Mouse (Mus musculus) forebrain, embryonic 11.5 days (tissue): ENCODE results near the gene Cdh23. TPM values are rescaled to one million over a fixed set of nuclear protein-coding genes. Genes with fewer than 3 reads are reported as not detected.
A peak's percentile ranks its signal among the peaks of the same experiment; 100 is the strongest.

Experiments
- ATAC-seq: fragments of 200-750 bp; cut with Nextera tagmentation; replicated peaks from 2 replicates; pipeline ENCODE4 v1.8.0; 2017; ENCODE audit warnings: moderate TSS enrichment; ENCODE audit not compliant: low FRiP score
- DNase-seq: peaks from one replicate; pipeline ENCODE4 v3.0.0-alpha.2; 2017; ENCODE audit warnings: low spot score
- H3K27ac ChIP-seq: fragments of 300-500 bp; sonication (generic); 2 replicates; pipeline ENCODE4 v1.5.1; 2014; ENCODE audit warnings: low read depth, low read length
- H3K27me3 ChIP-seq: fragments of 300-500 bp; sonication (generic); 2 replicates; pipeline ENCODE4 v1.6.1; 2014; ENCODE audit warnings: mild to moderate bottlenecking, low read length, mixed read lengths; ENCODE audit not compliant: control insufficient read depth, insufficient read depth
- H3K36me3 ChIP-seq: fragments of 300-500 bp; sonication (generic); 2 replicates; pipeline ENCODE4 v1.6.1; 2014; ENCODE audit warnings: mild to moderate bottlenecking, low read length, moderate library complexity, mixed read lengths; ENCODE audit not compliant: control insufficient read depth, insufficient read depth
- H3K4me1 ChIP-seq: fragments of 300-500 bp; sonication (generic); replicated peaks from 2 replicates; pipeline ENCODE4 v1.6.1; 2014; ENCODE audit warnings: low read length, mixed read lengths; ENCODE audit not compliant: control insufficient read depth, insufficient read depth
- H3K4me2 ChIP-seq: fragments of 300-500 bp; sonication (generic); 2 replicates; pipeline ENCODE4 v1.6.1; 2014; ENCODE audit warnings: low read depth, mild to moderate bottlenecking, low read length, moderate library complexity, mixed read lengths; ENCODE audit not compliant: severe bottlenecking
- H3K4me3 ChIP-seq: fragments of 300-500 bp; sonication (generic); 2 replicates; pipeline ENCODE4 v1.5.1; 2014; ENCODE audit warnings: low read depth, low read length
- H3K9ac ChIP-seq: fragments of 300-500 bp; sonication (generic); 2 replicates; pipeline ENCODE4 v1.6.1; 2014; ENCODE audit warnings: low read length
- H3K9me3 ChIP-seq: fragments of 300-500 bp; sonication (generic); 2 replicates; pipeline ENCODE4 v1.6.1; 2016; ENCODE audit warnings: low read length, mixed read lengths; ENCODE audit not compliant: control insufficient read depth
- WGBS: fragments of 180-500 bp; shearing (Covaris S2); extraction: QIAGEN DNeasy Blood & Tissue Kit; methylation state at CpG from one replicate; pipeline ENCODE4 v1.1.7; 2014; 5-methylcytosine and 5-hydroxymethylcytosine counted together
- polyA plus RNA-seq: library from polyadenylated mRNA; unstranded; fragments of >200 nt; fragmentation: Nextera tagmentation; extraction: Ambion mirVana; gene quantifications from 2 replicates; pipeline ENCODE4 v1.2.1, GENCODE M21; 2014

Gene Cdh23
- polyA plus RNA-seq, 1 experiment from 2014 or later = 0.36 TPM

DNA sequence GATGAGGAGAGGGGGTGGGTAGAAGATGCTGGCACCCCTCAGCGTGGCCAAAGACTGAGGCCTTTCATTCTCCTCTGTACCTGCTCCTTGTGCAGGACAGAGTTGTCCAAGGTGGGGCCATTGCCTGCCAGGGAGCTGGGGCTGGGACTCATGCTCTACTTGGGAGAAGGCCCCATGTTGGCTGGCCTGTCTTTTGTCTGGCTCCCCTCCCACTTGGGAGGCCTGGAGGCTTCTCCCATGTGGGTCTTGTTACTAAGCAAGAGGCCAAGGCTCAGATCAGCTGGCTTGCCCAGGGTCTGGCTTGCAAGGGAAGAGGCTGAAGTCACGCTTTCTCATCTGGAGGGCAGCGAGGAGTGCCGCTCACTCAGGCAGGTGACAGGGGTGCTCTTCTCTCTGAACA is 338.8 kb downstream of the Cdh23 start:
- DNase-seq (no peak), ATAC-seq (no peak)
- H3K36me3 ChIP-seq = no peaks in the 10 kb centered on the region
- no peaks in the 10 kb centered on the region for H3K9me3 ChIP-seq
- no peak overlapping the region for H3K4me2 ChIP-seq
- no peak overlapping the region for H3K4me3 ChIP-seq
- H3K27me3 ChIP-seq = no peaks in the 10 kb centered on the region
- no peaks in the 10 kb centered on the region for H3K4me1 ChIP-seq
- no peak overlapping the region for H3K27ac ChIP-seq
- H3K9ac ChIP-seq = no peak overlapping the region
- 83% methylated on average over 4 of the region's 4 CpGs for WGBS

DNA sequence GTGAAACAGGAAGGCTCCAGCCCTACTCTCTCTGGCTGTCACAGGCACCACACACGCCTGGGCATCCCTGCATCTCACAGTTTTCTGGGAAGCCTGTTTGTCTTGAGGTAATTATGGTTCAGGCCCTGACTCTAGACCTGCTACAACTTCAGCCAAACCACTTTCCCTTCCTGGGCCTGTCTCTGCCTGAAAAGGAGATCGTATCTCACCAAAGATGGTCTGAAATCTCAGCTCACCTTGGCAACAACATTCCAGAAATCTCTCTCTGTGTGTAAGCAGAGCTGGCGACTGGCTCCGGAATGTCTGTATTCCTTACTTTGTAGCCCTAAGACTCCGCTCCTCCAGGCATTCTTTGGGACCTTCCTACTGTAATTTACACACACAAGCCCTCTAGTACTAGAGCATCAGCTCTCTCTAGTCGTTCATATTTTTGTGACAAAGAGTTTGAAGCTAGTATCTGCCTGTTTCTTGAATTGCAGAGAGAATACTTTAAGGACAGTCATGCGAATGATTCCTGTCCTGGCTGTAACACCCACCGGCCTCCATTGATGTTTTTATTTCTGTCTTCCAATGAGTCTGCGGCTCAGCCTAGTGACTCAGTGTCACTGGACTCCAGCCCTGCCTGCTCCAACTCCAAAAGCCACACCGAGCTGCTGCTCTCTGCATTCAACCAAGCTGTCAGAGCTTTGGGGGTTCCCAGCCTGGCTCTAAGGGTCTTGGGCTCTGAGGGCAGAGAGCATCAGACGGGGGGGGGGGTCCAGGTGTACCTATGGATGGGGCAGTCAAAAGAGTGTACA is 341.2 kb downstream of the Cdh23 start:
- WGBS = 80% methylated on average over 11 of the region's 11 CpGs
- no peak for ATAC-seq
- no peak overlapping the region for H3K9ac ChIP-seq

GRCm38 (mm10) chr10:60354003-60354325 is 342.3 kb downstream of the Cdh23 start:
- Histone ChIP-seq H3K4me3 (no peak overlapping the region), H3K4me1 (peaks cover 8% of the 10 kb centered on the region; the same call in 1 of the 2 replicates), H3K27ac (no peak overlapping the region), H3K27me3 (no peaks in the 10 kb centered on the region), H3K4me2 (no peak overlapping the region), H3K9ac (no peak overlapping the region), H3K36me3 (no peaks in the 10 kb centered on the region), H3K9me3 (no peaks in the 10 kb centered on the region)
- WGBS = 91% methylated on average over 4 of the region's 4 CpGs
- ATAC-seq = no peak
- no peak for DNase-seq

More for the DNA sequence above, 341.2 kb downstream of the Cdh23 start:
- Histone ChIP-seq H3K36me3 (no peaks in the 10 kb centered on the region), H3K4me1 (peaks cover 8% of the 10 kb centered on the region; the same call in 1 of the 2 replicates), H3K9me3 (no peaks in the 10 kb centered on the region), H3K27me3 (no peaks in the 10 kb centered on the region), H3K27ac (no peak overlapping the region), H3K4me3 (no peak overlapping the region), H3K4me2 (no peak overlapping the region)
- no peak for DNase-seq

DNA sequence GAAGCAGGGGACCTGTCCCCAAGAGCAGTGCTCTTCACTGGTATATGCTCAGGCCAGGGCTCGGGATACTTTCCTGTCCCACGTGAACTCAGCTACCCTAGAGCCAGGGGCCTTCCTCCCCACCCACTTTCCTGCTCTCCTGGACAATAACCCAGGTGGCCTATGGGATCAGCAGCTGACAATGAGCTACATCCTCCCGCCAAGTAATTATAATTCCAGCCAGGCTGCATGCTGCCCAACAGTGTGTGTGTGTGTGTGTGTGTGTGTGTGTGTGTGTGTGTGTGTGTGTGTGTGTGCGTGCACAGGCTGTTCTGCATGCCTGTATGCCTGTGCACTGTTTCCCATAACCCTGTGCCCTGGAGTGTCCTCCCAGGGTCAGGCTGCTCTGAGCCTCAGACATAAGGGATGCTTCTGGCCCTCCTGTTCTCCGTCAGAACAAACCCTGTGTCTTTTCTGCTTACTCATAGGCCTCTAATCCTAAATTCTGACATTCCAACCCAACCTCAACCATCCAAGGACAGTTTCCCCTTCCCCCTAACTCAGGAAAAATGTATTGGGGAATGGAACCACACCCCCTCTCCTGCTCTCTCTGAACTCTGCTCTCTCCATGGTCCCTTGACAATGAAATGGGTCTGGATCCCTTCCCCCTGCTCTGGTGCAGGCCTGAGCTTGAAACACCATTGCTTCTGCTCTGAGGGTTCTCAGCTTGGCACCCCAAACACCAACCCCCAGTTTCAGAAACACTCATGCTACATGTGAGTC is 342.9 kb downstream of the Cdh23 start:
- no peaks in the 10 kb centered on the region for H3K9me3 ChIP-seq
- H3K27me3 ChIP-seq = peaks cover under 1% of the 10 kb centered on the region; the same call in 1 of the 2 replicates
- H3K4me1 ChIP-seq = peaks cover 8% of the 10 kb centered on the region; the same call in 1 of the 2 replicates
- H3K4me3 ChIP-seq = no peak overlapping the region
- 59% methylated on average over 5 of the region's 5 CpGs for WGBS
- no peak overlapping the region for H3K4me2 ChIP-seq
- H3K36me3 ChIP-seq = no peaks in the 10 kb centered on the region
- no peak for DNase-seq
- no peak for ATAC-seq
- no peak overlapping the region for H3K27ac ChIP-seq
- no peak overlapping the region for H3K9ac ChIP-seq

GRCm38 (mm10) chr10:60351761-60352455 is 344.4 kb downstream of the Cdh23 start:
- H3K9ac ChIP-seq = no peak overlapping the region
- DNase-seq = no peak
- no peak overlapping the region for H3K27ac ChIP-seq
- H3K4me1 ChIP-seq = peaks cover 13% of the 10 kb centered on the region; the same call in 1 of the 2 replicates
- H3K9me3 ChIP-seq = no peaks in the 10 kb centered on the region
- ATAC-seq = 0 out of 2 replicates have a peak, but pooled peaks have one; percentile 21
- 36% methylated on average over 7 of the region's 7 CpGs for WGBS
- H3K36me3 ChIP-seq = no peaks in the 10 kb centered on the region
- no peak overlapping the region for H3K4me2 ChIP-seq
- H3K27me3 ChIP-seq = peaks cover 10% of the 10 kb centered on the region; the same call in 1 of the 2 replicates
- no peak overlapping the region for H3K4me3 ChIP-seq

GRCm38 (mm10) chr10:60351248-60351647 is 345.0 kb downstream of the Cdh23 start:
- DNase-seq (no peak), ATAC-seq (no peak)
- no peaks in the 10 kb centered on the region for H3K9me3 ChIP-seq
- peaks cover 14% of the 10 kb centered on the region; the same call in 1 of the 2 replicates for H3K4me1 ChIP-seq
- no peak overlapping the region for H3K4me2 ChIP-seq
- no peak overlapping the region for H3K9ac ChIP-seq
- no peaks in the 10 kb centered on the region for H3K36me3 ChIP-seq
- WGBS = 25% methylated on average over 3 of the region's 3 CpGs
- peaks cover 10% of the 10 kb centered on the region; the same call in 1 of the 2 replicates for H3K27me3 ChIP-seq
- no peak overlapping the region for H3K27ac ChIP-seq
- no peak overlapping the region for H3K4me3 ChIP-seq

DNA sequence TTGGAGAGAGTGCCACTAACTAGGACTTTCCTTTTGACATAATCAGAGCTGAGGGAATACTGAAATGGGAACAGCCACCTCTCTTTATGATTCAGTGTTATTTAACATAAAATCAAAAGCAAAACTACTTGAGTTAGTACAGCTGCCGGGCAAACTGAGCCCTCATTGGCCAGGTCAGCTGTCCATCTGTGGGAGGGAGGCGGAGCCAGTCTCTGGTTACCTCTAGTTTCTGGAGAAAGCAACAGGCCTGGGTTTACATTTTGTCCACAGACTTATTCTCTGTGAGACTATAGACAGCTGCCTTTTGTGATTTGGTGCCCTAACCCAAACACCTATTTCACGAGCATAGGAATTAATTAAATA is 345.5 kb downstream of the Cdh23 start:
- H3K27me3 ChIP-seq = peaks cover 10% of the 10 kb centered on the region; the same call in 1 of the 2 replicates
- 55% methylated on average over 3 of the region's 3 CpGs for WGBS
- H3K36me3 ChIP-seq = no peaks in the 10 kb centered on the region
- no peak overlapping the region for H3K27ac ChIP-seq
- no peak overlapping the region for H3K4me3 ChIP-seq
- peak; percentile 86 for DNase-seq
- H3K4me1 ChIP-seq = peaks cover 14% of the 10 kb centered on the region; the same call in 1 of the 2 replicates
- H3K9ac ChIP-seq = no peak overlapping the region
- H3K9me3 ChIP-seq = no peaks in the 10 kb centered on the region
- 0 out of 2 replicates have a peak, but pooled peaks have one; percentile 20 for ATAC-seq
- H3K4me2 ChIP-seq = no peak overlapping the region

- 48% methylated on average over 5 of the region's 5 CpGs for WGBS
- no peak overlapping the region for H3K9ac ChIP-seq
- H3K4me1 ChIP-seq = peaks cover 14% of the 10 kb centered on the region; the same call in 1 of the 2 replicates
- no peak for DNase-seq
- no peaks in the 10 kb centered on the region for H3K36me3 ChIP-seq
- H3K4me2 ChIP-seq = no peak overlapping the region
- no peak for ATAC-seq
- H3K27ac ChIP-seq = no peak overlapping the region
- no peaks in the 10 kb centered on the region for H3K9me3 ChIP-seq
- peaks cover 10% of the 10 kb centered on the region; the same call in 1 of the 2 replicates for H3K27me3 ChIP-seq
- no peak overlapping the region for H3K4me3 ChIP-seq
These were observed 346.0 kb downstream of the Cdh23 start for GRCm38 (mm10) chr10:60350077-60350804.
